Mouse (Mus musculus) retina, embryonic 14.5 days (tissue): ENCODE results near the gene Mypop.

Experiments
- DNase-seq: peaks from one replicate; pipeline ENCODE4 v3.0.0-alpha.2; 2015; ENCODE audit warnings: low spot score

Gene Mypop

GRCm38 (mm10) chr7:18990601-18991295 lies at the start of gene Mypop:
Gene Mypop, plus strand, starts transcription at chr7:18991245.
- DNase-seq, result peak; percentile 100

- DNase-seq, result no peak
Measured at GRCm38 (mm10) chr7:18942376-18942775, 48.7 kb upstream of the Mypop start.

GRCm38 (mm10) chr7:18942815-18943214 lies 48.2 kb upstream of the Mypop start:
- no peak for DNase-seq

GRCm38 (mm10) chr7:18948151-18948550 lies 42.9 kb upstream of the Mypop start:
- no peak for DNase-seq

- peak; percentile 83 for DNase-seq
Measured at GRCm38 (mm10) chr7:18949781-18950522, 41.1 kb upstream of the Mypop start.

- peak; percentile 62 for DNase-seq
Measured at GRCm38 (mm10) chr7:18950523-18951315, 40.3 kb upstream of the Mypop start.

GRCm38 (mm10) chr7:18951397-18951796 lies 39.6 kb upstream of the Mypop start:
- DNase-seq, result peak; percentile 77

- peak; percentile 69 for DNase-seq
Measured at GRCm38 (mm10) chr7:18957569-18958383, 33.3 kb upstream of the Mypop start.

- DNase-seq, result no peak
Measured at GRCm38 (mm10) chr7:18958384-18958766, 32.7 kb upstream of the Mypop start.

GRCm38 (mm10) chr7:18959446-18959845 lies 31.6 kb upstream of the Mypop start:
- DNase-seq, result no peak

- DNase-seq, result peak; percentile 75
Measured at GRCm38 (mm10) chr7:18962171-18962792, 28.8 kb upstream of the Mypop start.

- peak; percentile 42 for DNase-seq
Measured at GRCm38 (mm10) chr7:18962795-18963194, 28.2 kb upstream of the Mypop start.

GRCm38 (mm10) chr7:18963294-18963843 lies 27.7 kb upstream of the Mypop start:
- no peak for DNase-seq

- DNase-seq, result no peak
Measured at GRCm38 (mm10) chr7:18965312-18965711, 25.7 kb upstream of the Mypop start.

GRCm38 (mm10) chr7:18967603-18968002 lies 23.4 kb upstream of the Mypop start:
- DNase-seq, result no peak

GRCm38 (mm10) chr7:18970956-18971355 lies 20.1 kb upstream of the Mypop start:
- no peak for DNase-seq

GRCm38 (mm10) chr7:18978381-18978780 lies 12.7 kb upstream of the Mypop start:
- no peak for DNase-seq

- no peak for DNase-seq
Measured at GRCm38 (mm10) chr7:18986503-18986902, 4.5 kb upstream of the Mypop start.

GRCm38 (mm10) chr7:18987100-18987499 lies 3.9 kb upstream of the Mypop start, which contains the start of gene Nanos2:
Gene Nanos2, plus strand, starts transcription at chr7:18987400.
- no peak for DNase-seq

GRCm38 (mm10) chr7:18987747-18988146 lies 3.3 kb upstream of the Mypop start:
- DNase-seq, result no peak

- no peak for DNase-seq
Measured at GRCm38 (mm10) chr7:18988780-18989179, 2.3 kb upstream of the Mypop start.
